Mouse (Mus musculus): ENCODE results near the gene Itpk1. TPM values are rescaled to one million over a fixed set of nuclear protein-coding genes. Genes with fewer than 3 reads are reported as not detected.

Itpk1 gene
- polyA plus RNA-seq, 1 experiment from 2014 or later: 24.0 TPM

GRCm38 (mm10) chr12:102686321-102686720 lies 18.4 kb downstream of the Itpk1 start:
- Histone ChIP-seq H3K9me3 (ENCODE audit: control insufficient read depth, low read length) (no peaks in the 10 kb centered on the region), H3K4me1 (ENCODE audit: control insufficient read depth, insufficient read depth, low read length) (peaks cover 23% of the 10 kb centered on the region), H3K36me3 (ENCODE audit: control insufficient read depth, insufficient read depth, low read length) (no peaks in the 10 kb centered on the region), H3K27me3 (ENCODE audit: control insufficient read depth, insufficient read depth, low read length) (no peaks in the 10 kb centered on the region), H3K4me3 (replicated peaks; ENCODE audit: low read depth, low read length) (no peak overlapping the region), H3K9ac (replicated peaks; ENCODE audit: low read length) (no peak overlapping the region), H3K4me2 (ENCODE audit: low read length) (no peak overlapping the region), H3K27ac (replicated peaks; ENCODE audit: low read depth, low read length) (peak overlapping the region; percentile 27; the same call in 1 of the 2 replicates)
- WGBS: 91% methylated on average over 5 of the region's 5 CpGs
- no peak for ATAC-seq (ENCODE audit: low FRiP score, low TSS enrichment)
- no peak for DNase-seq

- Histone ChIP-seq H3K4me1 (ENCODE audit: control insufficient read depth, insufficient read depth, low read length) (peaks cover 23% of the 10 kb centered on the region), H3K4me2 (ENCODE audit: low read length) (no peak overlapping the region), H3K9ac (replicated peaks; ENCODE audit: low read length) (no peak overlapping the region), H3K9me3 (ENCODE audit: control insufficient read depth, low read length) (no peaks in the 10 kb centered on the region), H3K36me3 (ENCODE audit: control insufficient read depth, insufficient read depth, low read length) (no peaks in the 10 kb centered on the region), H3K27me3 (ENCODE audit: control insufficient read depth, insufficient read depth, low read length) (no peaks in the 10 kb centered on the region), H3K27ac (replicated peaks; ENCODE audit: low read depth, low read length) (peak overlapping the region; percentile 27), H3K4me3 (replicated peaks; ENCODE audit: low read depth, low read length) (no peak overlapping the region)
- 45% methylated on average over 9 of the region's 9 CpGs for WGBS
- ATAC-seq (ENCODE audit: low FRiP score, low TSS enrichment) (no peak; the same call in 1 of the 2 replicates), DNase-seq (peak; percentile 46)
These were observed 19.2 kb downstream of the Itpk1 start for GRCm38 (mm10) chr12:102685523-102685931.

GRCm38 (mm10) chr12:102684720-102685386 lies 19.9 kb downstream of the Itpk1 start:
- no peak overlapping the region for H3K9ac ChIP-seq (replicated peaks; ENCODE audit: low read length)
- peaks cover 23% of the 10 kb centered on the region for H3K4me1 ChIP-seq (ENCODE audit: control insufficient read depth, insufficient read depth, low read length)

GRCm38 (mm10) chr12:102683979-102684378 lies 20.8 kb downstream of the Itpk1 start:
- DNase-seq: peak; percentile 43
- WGBS: 31% methylated on average over 5 of the region's 5 CpGs
- peaks cover 23% of the 10 kb centered on the region for H3K4me1 ChIP-seq (ENCODE audit: control insufficient read depth, insufficient read depth, low read length)

More at GRCm38 (mm10) chr12:102684720-102685386, 19.9 kb downstream of the Itpk1 start:
- Histone ChIP-seq H3K9me3 (ENCODE audit: control insufficient read depth, low read length) (no peaks in the 10 kb centered on the region), H3K27ac (replicated peaks; ENCODE audit: low read depth, low read length) (peak overlapping the region; percentile 27; the same call in 1 of the 2 replicates), H3K27me3 (ENCODE audit: control insufficient read depth, insufficient read depth, low read length) (no peaks in the 10 kb centered on the region), H3K36me3 (ENCODE audit: control insufficient read depth, insufficient read depth, low read length) (no peaks in the 10 kb centered on the region), H3K4me2 (ENCODE audit: low read length) (no peak overlapping the region), H3K4me3 (replicated peaks; ENCODE audit: low read depth, low read length) (no peak overlapping the region)
- 69% methylated on average over 3 of the region's 3 CpGs for WGBS
- DNase-seq (no peak), ATAC-seq (ENCODE audit: low FRiP score, low TSS enrichment) (no peak)

GRCm38 (mm10) chr12:102683438-102683837 lies 21.3 kb downstream of the Itpk1 start:
- H3K4me1 ChIP-seq (ENCODE audit: control insufficient read depth, insufficient read depth, low read length): peaks cover 23% of the 10 kb centered on the region
- DNase-seq: no peak
- H3K27ac ChIP-seq (replicated peaks; ENCODE audit: low read depth, low read length): no peak overlapping the region
- ATAC-seq (ENCODE audit: low FRiP score, low TSS enrichment): no peak
- no peak overlapping the region for H3K4me3 ChIP-seq (replicated peaks; ENCODE audit: low read depth, low read length)
- no peak overlapping the region for H3K4me2 ChIP-seq (ENCODE audit: low read length)
- no peak overlapping the region for H3K9ac ChIP-seq (replicated peaks; ENCODE audit: low read length)
- no peaks in the 10 kb centered on the region for H3K27me3 ChIP-seq (ENCODE audit: control insufficient read depth, insufficient read depth, low read length)
- no peaks in the 10 kb centered on the region for H3K36me3 ChIP-seq (ENCODE audit: control insufficient read depth, insufficient read depth, low read length)
- no peaks in the 10 kb centered on the region for H3K9me3 ChIP-seq (ENCODE audit: control insufficient read depth, low read length)
- 64% methylated on average over 6 of the region's 6 CpGs for WGBS

More at GRCm38 (mm10) chr12:102683979-102684378, 20.8 kb downstream of the Itpk1 start:
- Histone ChIP-seq H3K36me3 (ENCODE audit: control insufficient read depth, insufficient read depth, low read length) (no peaks in the 10 kb centered on the region), H3K9ac (replicated peaks; ENCODE audit: low read length) (no peak overlapping the region), H3K4me2 (ENCODE audit: low read length) (no peak overlapping the region), H3K9me3 (ENCODE audit: control insufficient read depth, low read length) (no peaks in the 10 kb centered on the region), H3K27me3 (ENCODE audit: control insufficient read depth, insufficient read depth, low read length) (no peaks in the 10 kb centered on the region), H3K27ac (replicated peaks; ENCODE audit: low read depth, low read length) (no peak overlapping the region), H3K4me3 (replicated peaks; ENCODE audit: low read depth, low read length) (no peak overlapping the region)
- peak; percentile 44; the same call in 1 of the 2 replicates for ATAC-seq (ENCODE audit: low FRiP score, low TSS enrichment)

- no peak overlapping the region for H3K27ac ChIP-seq (replicated peaks; ENCODE audit: low read depth, low read length)
- H3K9me3 ChIP-seq (ENCODE audit: control insufficient read depth, low read length): no peaks in the 10 kb centered on the region
- no peak overlapping the region for H3K4me3 ChIP-seq (replicated peaks; ENCODE audit: low read depth, low read length)
- H3K9ac ChIP-seq (replicated peaks; ENCODE audit: low read length): no peak overlapping the region
- H3K27me3 ChIP-seq (ENCODE audit: control insufficient read depth, insufficient read depth, low read length): no peaks in the 10 kb centered on the region
- no peak for DNase-seq
- no peak overlapping the region for H3K4me2 ChIP-seq (ENCODE audit: low read length)
- peaks cover 23% of the 10 kb centered on the region for H3K4me1 ChIP-seq (ENCODE audit: control insufficient read depth, insufficient read depth, low read length)
- no peaks in the 10 kb centered on the region for H3K36me3 ChIP-seq (ENCODE audit: control insufficient read depth, insufficient read depth, low read length)
- 83% methylated on average over 7 of the region's 7 CpGs for WGBS
- ATAC-seq (ENCODE audit: low FRiP score, low TSS enrichment): no peak
These were observed 21.9 kb downstream of the Itpk1 start for GRCm38 (mm10) chr12:102682722-102683299.

- DNase-seq (no peak), ATAC-seq (ENCODE audit: low FRiP score, low TSS enrichment) (no peak)
- H3K9ac ChIP-seq (replicated peaks; ENCODE audit: low read length): no peak overlapping the region
- 91% methylated on average over 5 of the region's 5 CpGs for WGBS
- no peaks in the 10 kb centered on the region for H3K27me3 ChIP-seq (ENCODE audit: control insufficient read depth, insufficient read depth, low read length)
- no peaks in the 10 kb centered on the region for H3K36me3 ChIP-seq (ENCODE audit: control insufficient read depth, insufficient read depth, low read length)
- no peak overlapping the region for H3K4me3 ChIP-seq (replicated peaks; ENCODE audit: low read depth, low read length)
- H3K4me1 ChIP-seq (ENCODE audit: control insufficient read depth, insufficient read depth, low read length): peaks cover 23% of the 10 kb centered on the region
- H3K27ac ChIP-seq (replicated peaks; ENCODE audit: low read depth, low read length): no peak overlapping the region
- H3K9me3 ChIP-seq (ENCODE audit: control insufficient read depth, low read length): no peaks in the 10 kb centered on the region
- H3K4me2 ChIP-seq (ENCODE audit: low read length): no peak overlapping the region
These were observed 22.6 kb downstream of the Itpk1 start for GRCm38 (mm10) chr12:102682085-102682484.

GRCm38 (mm10) chr12:102681590-102681989 lies 23.1 kb downstream of the Itpk1 start:
- no peak overlapping the region for H3K27ac ChIP-seq (replicated peaks; ENCODE audit: low read depth, low read length)
- no peak overlapping the region for H3K4me2 ChIP-seq (ENCODE audit: low read length)
- 78% methylated on average over 7 of the region's 7 CpGs for WGBS
- H3K9ac ChIP-seq (replicated peaks; ENCODE audit: low read length): no peak overlapping the region
- no peaks in the 10 kb centered on the region for H3K9me3 ChIP-seq (ENCODE audit: control insufficient read depth, low read length)
- H3K4me3 ChIP-seq (replicated peaks; ENCODE audit: low read depth, low read length): no peak overlapping the region
- no peaks in the 10 kb centered on the region for H3K36me3 ChIP-seq (ENCODE audit: control insufficient read depth, insufficient read depth, low read length)
- DNase-seq (no peak), ATAC-seq (ENCODE audit: low FRiP score, low TSS enrichment) (no peak)
- peaks cover 23% of the 10 kb centered on the region for H3K4me1 ChIP-seq (ENCODE audit: control insufficient read depth, insufficient read depth, low read length)
- no peaks in the 10 kb centered on the region for H3K27me3 ChIP-seq (ENCODE audit: control insufficient read depth, insufficient read depth, low read length)

GRCm38 (mm10) chr12:102678820-102679219 lies 25.9 kb downstream of the Itpk1 start:
- ATAC-seq (ENCODE audit: low FRiP score, low TSS enrichment): no peak
- H3K9me3 ChIP-seq (ENCODE audit: control insufficient read depth, low read length): no peaks in the 10 kb centered on the region
- 20% methylated on average over 6 of the region's 6 CpGs for WGBS
- no peaks in the 10 kb centered on the region for H3K27me3 ChIP-seq (ENCODE audit: control insufficient read depth, insufficient read depth, low read length)
- H3K9ac ChIP-seq (replicated peaks; ENCODE audit: low read length): no peak overlapping the region
- no peak overlapping the region for H3K4me3 ChIP-seq (replicated peaks; ENCODE audit: low read depth, low read length)
- H3K4me1 ChIP-seq (ENCODE audit: control insufficient read depth, insufficient read depth, low read length): peaks cover under 1% of the 10 kb centered on the region; the same call in 1 of the 2 replicates
- 0 out of 2 replicates have a peak, but pooled peaks cover 6% of the 10 kb centered on the region for H3K36me3 ChIP-seq (ENCODE audit: control insufficient read depth, insufficient read depth, low read length)
- no peak for DNase-seq
- no peak overlapping the region for H3K27ac ChIP-seq (replicated peaks; ENCODE audit: low read depth, low read length)
- no peak overlapping the region for H3K4me2 ChIP-seq (ENCODE audit: low read length)
